Mouse (Mus musculus) cerebellum, adult 11-12 months (tissue): ENCODE measurements around the gene Ism1.
A peak's percentile ranks its signal among the peaks of the same experiment; 100 is the strongest.

Experiments used
- DNase-seq: peaks from one replicate; pipeline ENCODE4 v3.0.0; 2022

Gene Ism1

DNA sequence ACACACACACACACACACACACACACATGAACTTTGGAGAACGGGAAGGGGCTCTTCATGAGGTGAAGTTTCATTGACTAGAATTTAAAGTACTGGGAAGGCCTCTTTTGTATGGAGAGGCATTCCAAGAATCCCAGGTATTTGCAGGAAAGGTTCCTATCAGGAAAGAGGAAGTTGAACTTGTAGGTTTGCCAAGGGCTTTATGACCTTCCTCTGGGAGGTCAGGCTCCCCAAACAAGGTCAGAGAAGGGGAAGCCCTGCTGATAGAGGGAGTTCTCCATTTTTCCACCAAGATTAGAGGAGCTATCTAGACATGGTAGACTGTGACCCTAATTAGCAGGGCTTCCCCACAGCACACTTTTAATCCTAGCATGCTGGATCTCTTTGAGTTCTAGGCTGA, 39.8 kb downstream of the Ism1 start:
- DNase-seq = no peak

DNA sequence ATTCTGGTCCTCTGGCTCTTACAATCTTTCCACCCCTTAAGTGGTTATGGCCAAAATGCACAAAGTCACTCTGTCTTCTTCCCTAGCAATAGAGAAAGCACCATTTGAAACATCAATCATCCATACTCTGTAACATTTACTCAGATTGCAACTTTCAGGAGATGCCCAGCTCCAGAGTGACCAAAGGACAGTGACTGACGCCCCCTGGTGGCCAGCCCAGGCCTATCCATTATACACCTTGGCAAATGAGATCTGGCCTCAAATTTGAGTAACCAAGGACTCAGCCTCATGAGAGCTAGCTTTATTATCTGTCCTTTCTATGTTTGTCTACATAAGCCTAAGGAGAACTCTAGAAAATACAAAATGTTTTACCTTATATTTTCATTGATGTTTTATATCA, 44.7 kb downstream of the Ism1 start:
- DNase-seq = peak; percentile 29

- DNase-seq = no peak
These were observed 45.3 kb downstream of the Ism1 start for GRCm38 (mm10) chr2:139723304-139723703.

GRCm38 (mm10) chr2:139724202-139724838, 46.3 kb downstream of the Ism1 start:
- DNase-seq = no peak

DNA sequence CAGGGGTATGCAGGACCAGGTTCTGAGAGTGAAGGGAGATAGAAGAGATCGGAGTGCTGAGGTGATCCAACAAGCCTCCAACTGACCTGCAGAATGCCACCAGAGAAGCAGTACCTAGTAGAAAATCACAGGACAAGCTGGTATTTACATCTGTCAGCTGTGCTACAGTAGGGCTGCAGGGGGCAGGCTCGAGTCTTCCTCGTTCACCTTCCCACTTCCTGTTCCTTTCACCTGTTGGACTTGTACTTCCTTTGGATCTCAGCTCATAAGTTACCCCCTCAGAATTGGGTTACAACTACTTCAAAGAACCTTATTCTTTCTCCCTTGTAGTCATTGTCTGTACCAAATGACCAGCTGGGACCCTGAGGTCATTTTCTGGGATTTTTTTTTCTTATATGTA, 47.4 kb downstream of the Ism1 start:
- DNase-seq = no peak

- DNase-seq = no peak
These were observed 50.1 kb downstream of the Ism1 start for GRCm38 (mm10) chr2:139728060-139728459.

- no peak for DNase-seq
These were observed 51.4 kb downstream of the Ism1 start for GRCm38 (mm10) chr2:139729377-139729776.

- no peak for DNase-seq
These were observed 64.4 kb downstream of the Ism1 start for GRCm38 (mm10) chr2:139742381-139742780.

- no peak for DNase-seq
These were observed 79.0 kb downstream of the Ism1 start for GRCm38 (mm10) chr2:139757021-139757420.

DNA sequence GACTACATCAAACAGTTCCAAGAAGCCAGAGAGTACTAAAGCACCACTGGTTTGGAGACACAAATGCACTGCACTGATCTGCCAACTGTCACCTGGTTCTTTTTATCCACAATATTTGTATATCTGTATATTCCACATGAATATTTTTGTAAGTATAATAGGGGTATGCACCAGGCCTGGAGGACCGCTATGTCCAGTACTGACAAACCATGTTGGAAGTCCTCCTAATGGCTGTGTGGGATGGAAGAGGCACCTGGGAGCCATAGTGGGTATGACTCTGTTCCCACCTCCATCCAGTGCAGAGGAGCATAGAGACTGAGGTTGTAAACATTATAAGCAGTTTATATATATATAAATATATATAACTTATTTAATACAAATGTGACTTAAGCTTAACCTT, 79.5 kb downstream of the Ism1 start:
- no peak for DNase-seq

- DNase-seq = no peak
These were observed 86.4 kb downstream of the Ism1 start for GRCm38 (mm10) chr2:139764355-139764754.

DNA sequence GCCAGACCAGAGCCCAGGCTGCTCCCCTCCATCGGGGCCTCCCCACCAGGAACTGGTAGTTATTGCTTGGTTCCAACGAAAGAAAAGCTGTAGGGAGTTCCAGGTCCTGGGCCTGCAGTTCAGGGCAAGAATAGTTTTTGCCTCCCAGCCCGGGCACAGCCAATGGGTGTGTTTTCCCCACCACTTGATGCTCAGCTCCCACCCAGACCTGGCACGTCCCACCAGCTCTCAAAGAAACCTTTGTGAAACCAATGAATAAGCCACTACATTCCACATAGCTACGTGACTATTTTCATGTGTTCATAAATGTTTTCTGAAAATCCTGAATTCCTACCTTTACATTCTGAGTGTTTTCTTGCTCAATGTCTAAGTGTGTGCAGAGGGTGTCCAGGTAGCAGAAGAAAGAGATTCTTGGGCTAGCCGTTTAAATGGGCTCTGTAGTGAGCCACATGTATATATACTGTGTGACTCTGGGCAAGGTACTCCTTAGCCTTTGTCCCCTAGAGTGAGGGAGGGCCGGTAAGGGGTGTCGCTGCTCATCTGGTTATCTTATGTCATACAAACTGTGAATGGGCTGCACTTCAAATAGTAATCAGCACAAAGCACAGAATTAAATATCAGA, 97.1 kb downstream of the Ism1 start:
- no peak for DNase-seq

GRCm38 (mm10) chr2:139776644-139777043, 98.7 kb downstream of the Ism1 start:
- DNase-seq = no peak

GRCm38 (mm10) chr2:139778283-139778682, 100.3 kb downstream of the Ism1 start:
- no peak for DNase-seq

DNA sequence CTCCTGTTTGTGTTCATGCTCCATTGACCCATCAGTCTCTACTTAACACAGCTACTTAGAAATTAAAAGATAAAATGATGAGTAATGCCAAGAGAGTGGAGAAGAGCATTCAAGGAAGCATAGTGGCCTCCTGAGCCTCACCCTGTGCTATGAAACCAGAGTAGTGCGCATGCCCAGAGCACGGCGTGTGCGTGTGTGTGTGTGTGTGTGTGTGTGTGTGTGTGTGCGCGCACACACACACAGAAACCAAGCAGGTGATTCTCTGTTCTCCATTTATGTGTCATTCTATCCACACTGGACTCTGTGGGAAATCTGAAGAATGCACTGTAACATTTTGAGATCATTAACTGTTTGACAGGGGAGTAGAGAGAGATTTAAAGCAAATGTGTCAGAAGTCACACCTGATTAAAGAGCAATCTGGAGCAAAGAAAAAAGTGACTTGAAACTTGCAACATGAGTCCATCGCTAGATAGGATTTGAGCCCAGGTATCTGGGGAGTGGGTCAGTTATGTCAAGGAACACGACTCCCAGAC, 105.4 kb downstream of the Ism1 start:
- DNase-seq = no peak

GRCm38 (mm10) chr2:139784465-139784864, 106.5 kb downstream of the Ism1 start:
- no peak for DNase-seq

DNA sequence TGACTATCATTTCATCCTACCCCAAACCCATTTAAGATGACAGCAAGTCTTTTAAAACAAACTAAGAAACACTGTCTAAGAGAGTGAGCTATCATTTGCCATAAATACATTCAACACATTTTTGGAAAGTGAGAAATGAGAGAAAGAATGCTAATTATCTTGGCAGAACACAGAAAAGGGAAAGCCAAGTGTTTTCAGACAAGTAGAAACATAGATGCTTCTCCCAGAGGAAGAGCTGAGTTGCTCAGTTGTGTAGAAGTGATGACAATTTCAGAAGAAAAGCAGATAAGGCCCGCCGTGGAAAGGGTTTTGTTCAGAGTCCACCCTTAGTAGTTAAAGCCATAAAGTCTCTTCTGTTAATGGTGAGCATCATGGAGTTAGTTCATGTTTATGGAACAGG, 107.0 kb downstream of the Ism1 start:
- no peak for DNase-seq

DNA sequence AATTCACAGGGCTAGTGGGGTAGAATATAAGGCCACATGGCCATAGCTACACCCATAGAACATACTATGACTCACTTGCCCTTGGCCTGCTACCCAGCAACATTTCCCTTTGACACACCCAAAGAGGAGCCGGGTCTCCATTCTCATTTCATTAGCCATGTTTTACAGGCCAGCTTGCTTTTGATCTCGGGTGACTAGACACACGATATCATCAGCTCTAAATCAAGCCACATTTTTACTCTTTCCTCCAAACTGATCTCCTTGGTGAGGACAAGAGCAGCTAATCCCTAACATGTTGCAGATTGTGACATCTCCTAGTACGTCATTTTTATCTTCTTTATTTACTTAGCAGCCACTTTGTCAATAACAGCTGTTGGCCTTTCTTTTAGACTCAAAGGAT, 110.7 kb downstream of the Ism1 start:
- DNase-seq = no peak

GRCm38 (mm10) chr2:139792345-139793120, 114.6 kb downstream of the Ism1 start:
- DNase-seq = no peak

DNA sequence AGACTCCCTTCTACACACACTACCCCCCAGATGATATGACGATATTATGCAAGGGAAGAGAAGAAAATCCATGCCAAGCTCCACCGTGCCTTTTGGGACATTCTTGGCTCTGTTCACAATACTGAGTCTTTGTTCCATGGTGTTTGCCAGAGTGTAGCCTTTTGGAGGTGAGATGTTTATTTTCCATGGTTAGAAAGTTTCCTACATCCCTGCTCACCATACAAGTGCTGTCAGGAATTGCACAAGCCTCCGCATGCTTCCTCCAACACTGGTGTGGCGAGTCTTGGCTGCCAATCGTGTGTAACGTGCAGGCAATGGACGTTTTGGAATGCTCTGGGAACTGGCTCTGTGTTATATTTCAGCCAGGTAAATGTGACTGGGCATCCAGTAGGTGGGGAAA, 126.1 kb downstream of the Ism1 start:
- no peak for DNase-seq

- DNase-seq = no peak
These were observed 129.9 kb downstream of the Ism1 start for GRCm38 (mm10) chr2:139807887-139808286.
